Mouse (Mus musculus) neural tube, embryonic 15.5 days (tissue): Measurements from ENCODE around the gene Cd247. TPM values are rescaled to one million over a fixed set of nuclear protein-coding genes. Genes with fewer than 3 reads are reported as not detected.

Source experiments
- polyA plus RNA-seq: library from polyadenylated mRNA; unstranded; fragments of >200 nt; fragmentation: Nextera tagmentation; extraction: Ambion mirVana; gene quantifications from 2 replicates; pipeline ENCODE4 v1.2.1, GENCODE M21; 2015

Cd247 gene
- polyA plus RNA-seq, 1 experiment from 2014 or later, result 0.70 TPM

Other genes starting within 250 kb of the Cd247 start
- gene Mpzl1, start 154.1 kb upstream of the Cd247 start, polyA plus RNA-seq, result 159 and 163 TPM in 2 replicates
- 8.1 and 29.8 TPM in 2 replicates for gene Rcsd1, start 78.9 kb upstream of the Cd247 start, polyA plus RNA-seq
- 45.7 and 47.1 TPM in 2 replicates for gene Creg1, start 24.9 kb upstream of the Cd247 start, polyA plus RNA-seq
- 14.7 and 15.3 TPM in 2 replicates for gene Pou2f1, start 214.0 kb downstream of the Cd247 start, polyA plus RNA-seq